Mouse (Mus musculus) MEL (cell line): ENCODE data around the gene Hs3st6.

Source experiments
- CHD1 ChIP-seq: IDR thresholded peaks from 2 replicates; pipeline ENCODE4 v1.6.1; 2012; ENCODE audit warnings: low read depth, mild to moderate bottlenecking, inconsistent platforms, low read length, improper control_type of control experiment
- ETS1 ChIP-seq: IDR thresholded peaks from 2 replicates; pipeline ENCODE4 v1.6.1; 2012; ENCODE audit warnings: low read depth, mild to moderate bottlenecking, inconsistent platforms, low read length, improper control_type of control experiment, moderate library complexity
- POLR2A ChIP-seq, 2 experiments: IDR thresholded peaks; 2 replicates each; pipeline ENCODE4 v1.6.1; 2011 to 2012; ENCODE audit warnings: low read length in 2 of 2, mild to moderate bottlenecking in 2 of 2, control low read depth in 1 of 2, improper control_type of control experiment in 1 of 2, low read depth in 1 of 2, moderate library complexity in 1 of 2; ENCODE audit not compliant: control insufficient read depth in 1 of 2, insufficient read depth in 1 of 2, poor library complexity in 1 of 2
- TCF12 ChIP-seq: IDR thresholded peaks from 2 replicates; pipeline ENCODE4 v1.6.1; 2014; ENCODE audit warnings: low read depth, mild to moderate bottlenecking, inconsistent platforms, low read length, improper control_type of control experiment, moderate library complexity
- USF1 ChIP-seq: IDR thresholded peaks from 2 replicates; pipeline ENCODE4 v1.6.1; 2014; ENCODE audit warnings: low read depth, mild to moderate bottlenecking, inconsistent platforms, low read length, improper control_type of control experiment, moderate library complexity

- TF ChIP-seq TCF12 = no peak
- no peak for TF ChIP-seq ETS1
- no peak for TF ChIP-seq CHD1
- TF ChIP-seq USF1 = no peak
- no peak for TF ChIP-seq POLR2A (IDR thresholded peaks at IDR 0.05; ENCODE audit: control insufficient read depth in 1 of 2, insufficient read depth in 1 of 2, low read depth in 1 of 2, low read length in 2 of 2, poor library complexity in 1 of 2)
Measured at GRCm38 (mm10) chr17:24723881-24724180, 29.0 kb upstream of the Hs3st6 start.
